8 mouse cellular contexts compared by ENCODE assay signal in genomic region chr1:131910674-131911558, GRCm38 (mm10). TPM values are rescaled to one million over a fixed set of nuclear protein-coding genes. Genes with fewer than 3 reads are reported as not detected.
DNase-seq lines count a peak whose midpoint lies in the region; ATAC-seq and TF ChIP-seq lines count a peak whose summit lies in the region.

No protein-coding gene starts in this region.

- H3K9me3 ChIP-seq in embryonic facial prominence, embryonic 13.5 days = no peaks in the 10 kb centered on the region
- H3K9me3 ChIP-seq in limb, embryonic 13.5 days = no peaks in the 10 kb centered on the region
- no peaks in the 10 kb centered on the region for H3K9me3 ChIP-seq in midbrain, embryonic 15.5 days

- intact Hi-C loops in heart, adult 2 months (cut with DNase I) = loop anchor here (1.0 kb wide), 1 partner anchor 44 kb away; the partner anchor contains the start of gene Rab29

- TF ChIP-seq EP300 in heart, adult 2 months (IDR thresholded peaks at IDR 0.05; ENCODE audit: insufficient read depth, low read depth, low read length) = no peak

- no peak for TF ChIP-seq POLR2A in heart, adult 2 months (IDR thresholded peaks at IDR 0.05; ENCODE audit: insufficient read depth, low read depth, low read length)
- peak; percentile 16 for TF ChIP-seq POLR2A in kidney, adult 2 months (IDR thresholded peaks at IDR 0.05; ENCODE audit: low read depth, low read length)

- peak overlapping the region; percentile 70 for H3K4me2 ChIP-seq in embryonic facial prominence, embryonic 13.5 days
- peak overlapping the region; percentile 79 for H3K4me2 ChIP-seq in limb, embryonic 13.5 days (replicated peaks)
- H3K4me2 ChIP-seq in midbrain, embryonic 15.5 days = peak overlapping the region; percentile 57

- TF ChIP-seq CTCF in heart, adult 2 months (IDR thresholded peaks at IDR 0.05) = no peak
- no peak for TF ChIP-seq CTCF in kidney, adult 2 months (conservative IDR thresholded peaks at IDR 0.05; ENCODE audit: insufficient read depth, insufficient read length, low read depth, low read length)

- peak; percentile 84 for ATAC-seq in embryonic facial prominence, embryonic 13.5 days (ENCODE audit: insufficient number of reproducible peaks, insufficient read depth, low FRiP score, low TSS enrichment, low read depth)
- peak; percentile 82 for ATAC-seq in limb, embryonic 13.5 days (ENCODE audit: low FRiP score, low read depth)
- ATAC-seq in midbrain, embryonic 15.5 days (replicated peaks) = peak; percentile 89

- 0 out of 2 replicates have a peak, but pooled peaks cover 3% of the 10 kb centered on the region for H3K79me2 ChIP-seq in heart, adult 2 months (replicated peaks; ENCODE audit: control insufficient read depth, insufficient read depth, low read length)

- H3K9ac ChIP-seq in embryonic facial prominence, embryonic 13.5 days = peak overlapping the region; percentile 97
- peak overlapping the region; percentile 87 for H3K9ac ChIP-seq in heart, adult 2 months (ENCODE audit: low read depth, low read length)
- H3K9ac ChIP-seq in limb, embryonic 13.5 days = peak overlapping the region; percentile 96
- H3K9ac ChIP-seq in midbrain, embryonic 15.5 days = peak overlapping the region; percentile 82

- H3K4me1 ChIP-seq in embryonic facial prominence, embryonic 13.5 days = peaks cover 20% of the 10 kb centered on the region
- peaks cover 1% of the 10 kb centered on the region for H3K4me1 ChIP-seq in heart, adult 2 months (ENCODE audit: control insufficient read depth, insufficient read depth, low read length)
- H3K4me1 ChIP-seq in kidney, adult 2 months (ENCODE audit: control insufficient read depth, insufficient read depth, low read length) = peaks cover 10% of the 10 kb centered on the region; the same call in 1 of the 2 replicates
- H3K4me1 ChIP-seq in limb, embryonic 13.5 days = peaks cover 24% of the 10 kb centered on the region
- H3K4me1 ChIP-seq in midbrain, embryonic 15.5 days = peaks cover 18% of the 10 kb centered on the region

- H3K27me3 ChIP-seq in embryonic facial prominence, embryonic 13.5 days = peaks cover 20% of the 10 kb centered on the region
- no peaks in the 10 kb centered on the region; the same call in 1 of the 2 replicates for H3K27me3 ChIP-seq in heart, adult 2 months (ENCODE audit: control insufficient read depth, insufficient read depth, low read length)
- no peaks in the 10 kb centered on the region for H3K27me3 ChIP-seq in kidney, adult 2 months (replicated peaks; ENCODE audit: control insufficient read depth, insufficient read depth, low read length)
- peaks cover 17% of the 10 kb centered on the region for H3K27me3 ChIP-seq in limb, embryonic 13.5 days
- H3K27me3 ChIP-seq in midbrain, embryonic 15.5 days (replicated peaks) = no peaks in the 10 kb centered on the region; the same call in 1 of the 2 replicates

- peak overlapping the region; percentile 99 for H3K27ac ChIP-seq in embryonic facial prominence, embryonic 13.5 days
- H3K27ac ChIP-seq in heart, adult 2 months = peak overlapping the region; percentile 94
- peak overlapping the region; percentile 88 for H3K27ac ChIP-seq in kidney, adult 2 months (ENCODE audit: insufficient read depth, low read depth, low read length)
- peak overlapping the region; percentile 98 for H3K27ac ChIP-seq in limb, embryonic 13.5 days
- peak overlapping the region; percentile 98 for H3K27ac ChIP-seq in midbrain, embryonic 15.5 days

- peak overlapping the region; percentile 94 for H3K4me3 ChIP-seq in embryonic facial prominence, embryonic 13.5 days
- H3K4me3 ChIP-seq in heart, adult 2 months = peak overlapping the region; percentile 83
- H3K4me3 ChIP-seq in kidney, adult 2 months (ENCODE audit: insufficient read depth, low read depth, low read length) = peak overlapping the region; percentile 92
- peak overlapping the region; percentile 91 for H3K4me3 ChIP-seq in limb, embryonic 13.5 days
- H3K4me3 ChIP-seq in midbrain, embryonic 15.5 days = peak overlapping the region; percentile 82

- peak; percentile 86 for DNase-seq in 3T3-L1 (ENCODE audit: low read depth, low spot score)
- peak; percentile 88 for DNase-seq in adrenal gland, postnatal 25 days
- DNase-seq in heart, adult 2 months = peak; percentile 91 to 92
- DNase-seq in kidney, adult 2 months = peak; percentile 91
- DNase-seq in spleen, adult 18-20 months = peak; percentile 76 to 91

- peaks cover 16% of the 10 kb centered on the region for H3K36me3 ChIP-seq in embryonic facial prominence, embryonic 13.5 days
- peaks cover 3% of the 10 kb centered on the region for H3K36me3 ChIP-seq in heart, adult 2 months (ENCODE audit: control insufficient read depth, insufficient read depth, low read length)
- no peaks in the 10 kb centered on the region for H3K36me3 ChIP-seq in kidney, adult 2 months (ENCODE audit: control insufficient read depth, insufficient read depth, low read length)
- peaks cover 6% of the 10 kb centered on the region for H3K36me3 ChIP-seq in limb, embryonic 13.5 days
- H3K36me3 ChIP-seq in midbrain, embryonic 15.5 days (replicated peaks) = no peaks in the 10 kb centered on the region

- WGBS in embryonic facial prominence, embryonic 13.5 days = under 1% methylated on average over 88 of the region's 88 CpGs
- under 1% methylated on average over 85 of the region's 88 CpGs for WGBS in heart, adult 2 months
- WGBS in kidney, adult 2 months = under 1% methylated on average over 88 of the region's 88 CpGs
- WGBS in limb, embryonic 13.5 days = under 1% methylated on average over 86 of the region's 88 CpGs
- under 1% methylated on average over 77 of the region's 88 CpGs for WGBS in midbrain, embryonic 15.5 days

RNA-seq across cellular contexts. Expression of gene Nucks1, which starts 0.6 kb away (rescaled TPM):
- 124 and 137 TPM in 2 replicates for total RNA-seq in adrenal gland, postnatal 25 days (2021)
- polyA plus RNA-seq in embryonic facial prominence, embryonic 13.5 days (2015; fragmentation: Nextera tagmentation; extraction: Ambion mirVana) = 103 and 108 TPM in 2 replicates
- 10 to 100 TPM; 59.5 to 64.3 TPM for total RNA-seq in heart, adult 2 months (2021)
- 9.9 and 18.9 TPM in 2 replicates for polyA plus RNA-seq in heart, adult 2 months (2012; rRNA removed)
- 8.4 and 14.3 TPM in 2 replicates for polyA plus RNA-seq in kidney, adult 2 months (2012; rRNA removed)
- polyA plus RNA-seq in limb, embryonic 13.5 days (2015; fragmentation: Nextera tagmentation; extraction: Ambion mirVana) = 94.5 and 94.6 TPM in 2 replicates
- 44.9 and 49.2 TPM in 2 replicates for polyA plus RNA-seq in midbrain, embryonic 15.5 days (2015; fragmentation: Nextera tagmentation; extraction: Ambion mirVana)

RNA-seq across cellular contexts. Expression of gene Rab29, which starts 43.9 kb away (rescaled TPM):
- total RNA-seq in adrenal gland, postnatal 25 days (2021) = 15.9 and 21.3 TPM in 2 replicates
- polyA plus RNA-seq in embryonic facial prominence, embryonic 13.5 days (2015; fragmentation: Nextera tagmentation; extraction: Ambion mirVana) = 28.6 and 30.5 TPM in 2 replicates
- 10 to 100 TPM; 11.2 to 11.8 TPM for total RNA-seq in heart, adult 2 months (2021)
- 17.4 and 28.6 TPM in 2 replicates for polyA plus RNA-seq in heart, adult 2 months (2012; rRNA removed)
- 27.0 and 33.8 TPM in 2 replicates for polyA plus RNA-seq in kidney, adult 2 months (2012; rRNA removed)
- polyA plus RNA-seq in limb, embryonic 13.5 days (2015; fragmentation: Nextera tagmentation; extraction: Ambion mirVana) = 20.9 and 21.9 TPM in 2 replicates
- 7.0 and 7.5 TPM in 2 replicates for polyA plus RNA-seq in midbrain, embryonic 15.5 days (2015; fragmentation: Nextera tagmentation; extraction: Ambion mirVana)

RNA-seq across cellular contexts. Expression of gene Slc45a3, which starts 51.9 kb away (rescaled TPM):
- total RNA-seq in adrenal gland, postnatal 25 days (2021) = 12.6 and 15.5 TPM in 2 replicates
- polyA plus RNA-seq in embryonic facial prominence, embryonic 13.5 days (2015; fragmentation: Nextera tagmentation; extraction: Ambion mirVana) = 3.2 and 4.0 TPM in 2 replicates
- total RNA-seq in heart, adult 2 months (2021) = 1 to 10 TPM; 3.8 to 7.0 TPM
- 5.5 and 6.4 TPM in 2 replicates for polyA plus RNA-seq in heart, adult 2 months (2012; rRNA removed)
- polyA plus RNA-seq in kidney, adult 2 months (2012; rRNA removed) = 30.5 and 37.8 TPM in 2 replicates
- 3.7 and 4.0 TPM in 2 replicates for polyA plus RNA-seq in limb, embryonic 13.5 days (2015; fragmentation: Nextera tagmentation; extraction: Ambion mirVana)
- polyA plus RNA-seq in midbrain, embryonic 15.5 days (2015; fragmentation: Nextera tagmentation; extraction: Ambion mirVana) = 1.9 and 3.5 TPM in 2 replicates

Comparison
In these comparisons a context has a peak if more than half of its experiments do, and no peak if none do; other contexts are left out.
1. Peak in every context shown above with its lines: DNase-seq, ATAC-seq, H3K4me3 ChIP-seq and H3K27ac ChIP-seq.